Mouse (Mus musculus): Measurements from ENCODE around the gene Tspan2.
A peak's percentile ranks its signal among the peaks of the same experiment; 100 is the strongest.

GRCm38 (mm10) chr3:102715066-102715584 lies 19.2 kb upstream of the Tspan2 start:
- TF ChIP-seq POLR2A (IDR thresholded peaks at IDR 0.05; ENCODE audit: extremely low read depth, insufficient read depth, low read length) (no peak), CTCF (IDR thresholded peaks at IDR 0.05; ENCODE audit: low read depth, low read length) (peak; percentile 83)

Measured in liver, adult 2 months (tissue).